Comparison of ENCODE assay signal across 8 mouse cellular contexts in genomic region chr1:181143609-181143949, GRCm38 (mm10). TPM values are rescaled to one million over a fixed set of nuclear protein-coding genes. Genes with fewer than 3 reads are reported as not detected.
DNase-seq lines count a peak whose midpoint lies in the region; ATAC-seq and TF ChIP-seq lines count a peak whose summit lies in the region.

No protein-coding gene starts in this region.

- no peak for TF ChIP-seq EP300 in heart, postnatal 0 days (IDR thresholded peaks at IDR 0.05; ENCODE audit: low read depth)

- no peak for TF ChIP-seq CTCF in heart, postnatal 0 days (IDR thresholded peaks at IDR 0.05; ENCODE audit: low read depth)
- TF ChIP-seq CTCF in bone marrow macrophage, adult 2 months (IDR thresholded peaks at IDR 0.05; ENCODE audit: low read depth, low read length): no peak

- DNase-seq in heart, postnatal 0 days (ENCODE audit: low spot score): no peak
- no peak for DNase-seq in heart, postnatal 14 days
- DNase-seq in hindbrain, embryonic 14.5 days (ENCODE audit: low spot score): no peak
- DNase-seq in retina, postnatal 1 day: no peak
- no peak for DNase-seq in urinary bladder, postnatal 4 days (ENCODE audit: low spot score in 2 of 2)
- no peak for DNase-seq in urinary bladder, adult 18-20 months (ENCODE audit: low spot score in 2 of 2)

- H3K4me1 ChIP-seq in heart, postnatal 0 days (ENCODE audit: control insufficient read depth, insufficient read depth): peaks cover 7% of the 10 kb centered on the region
- peaks cover 7% of the 10 kb centered on the region for H3K4me1 ChIP-seq in bone marrow macrophage, adult 2 months (ENCODE audit: control insufficient read depth, insufficient read depth, low read length)
- H3K4me1 ChIP-seq in hindbrain, embryonic 14.5 days (replicated peaks; ENCODE audit: control insufficient read depth, insufficient read depth, low read length): peaks cover 22% of the 10 kb centered on the region
- peaks cover 26% of the 10 kb centered on the region for H3K4me1 ChIP-seq in midbrain, embryonic 12.5 days

- ATAC-seq in heart, postnatal 0 days (ENCODE audit: insufficient read depth, low read depth): peak; percentile 7; the same call in 1 of the 2 replicates
- peak; percentile 11; the same call in 1 of the 2 replicates for ATAC-seq in hindbrain, embryonic 14.5 days (ENCODE audit: low FRiP score)
- no peak for ATAC-seq in midbrain, embryonic 12.5 days (ENCODE audit: low FRiP score, low read depth)

- intact Hi-C loops in heart, postnatal 14 days (cut with DNase I): no loop called here

- H3K4me3 ChIP-seq in heart, postnatal 0 days (ENCODE audit: low read depth, low read length): peak overlapping the region; percentile 89
- peak overlapping the region; percentile 80 for H3K4me3 ChIP-seq in bone marrow macrophage, adult 2 months (ENCODE audit: insufficient read depth, low read length)
- H3K4me3 ChIP-seq in hindbrain, embryonic 14.5 days (replicated peaks; ENCODE audit: low read length): peak overlapping the region; percentile 90
- H3K4me3 ChIP-seq in midbrain, embryonic 12.5 days: peak overlapping the region; percentile 83

- H3K9me3 ChIP-seq in heart, postnatal 0 days (replicated peaks; ENCODE audit: control insufficient read depth, low read length): no peaks in the 10 kb centered on the region
- no peaks in the 10 kb centered on the region for H3K9me3 ChIP-seq in hindbrain, embryonic 14.5 days (ENCODE audit: control insufficient read depth, low read length)
- no peaks in the 10 kb centered on the region for H3K9me3 ChIP-seq in midbrain, embryonic 12.5 days

- H3K27me3 ChIP-seq in heart, postnatal 0 days (ENCODE audit: control insufficient read depth, insufficient read depth, low read length): no peaks in the 10 kb centered on the region
- H3K27me3 ChIP-seq in hindbrain, embryonic 14.5 days (ENCODE audit: control insufficient read depth, insufficient read depth, low read length): no peaks in the 10 kb centered on the region
- H3K27me3 ChIP-seq in midbrain, embryonic 12.5 days: no peaks in the 10 kb centered on the region

- peak overlapping the region; percentile 70 for H3K4me2 ChIP-seq in heart, postnatal 0 days (ENCODE audit: low read depth, low read length)
- H3K4me2 ChIP-seq in hindbrain, embryonic 14.5 days (replicated peaks): peak overlapping the region; percentile 75
- peak overlapping the region; percentile 72 for H3K4me2 ChIP-seq in midbrain, embryonic 12.5 days (replicated peaks)

- H3K27ac ChIP-seq in heart, postnatal 0 days (ENCODE audit: low read depth): peak overlapping the region; percentile 89
- peak overlapping the region; percentile 84 for H3K27ac ChIP-seq in bone marrow macrophage, adult 2 months (ENCODE audit: insufficient read depth, low read depth, low read length)
- H3K27ac ChIP-seq in hindbrain, embryonic 14.5 days: peak overlapping the region; percentile 71
- H3K27ac ChIP-seq in midbrain, embryonic 12.5 days (replicated peaks): peak overlapping the region; percentile 75

- TF ChIP-seq POLR2A in bone marrow macrophage, adult 2 months (IDR thresholded peaks at IDR 0.05; ENCODE audit: borderline replicate concordance, low read depth, low read length): no peak

- WGBS in heart, postnatal 0 days: under 1% methylated on average over 12 of the region's 12 CpGs
- WGBS in hindbrain, embryonic 14.5 days: 0% methylated on average over 12 of the region's 12 CpGs
- under 1% methylated on average over 12 of the region's 12 CpGs for WGBS in midbrain, embryonic 12.5 days

- peak overlapping the region; percentile 68 for H3K9ac ChIP-seq in heart, postnatal 0 days (replicated peaks; ENCODE audit: low read depth, low read length)
- peak overlapping the region; percentile 75 for H3K9ac ChIP-seq in hindbrain, embryonic 14.5 days
- peak overlapping the region; percentile 73 for H3K9ac ChIP-seq in midbrain, embryonic 12.5 days (replicated peaks)

- H3K36me3 ChIP-seq in heart, postnatal 0 days (replicated peaks; ENCODE audit: control insufficient read depth, insufficient read depth, low read length): peaks cover 24% of the 10 kb centered on the region; the same call in 1 of the 2 replicates
- peaks cover 32% of the 10 kb centered on the region for H3K36me3 ChIP-seq in hindbrain, embryonic 14.5 days (replicated peaks; ENCODE audit: control insufficient read depth, insufficient read depth)
- peaks cover 23% of the 10 kb centered on the region for H3K36me3 ChIP-seq in midbrain, embryonic 12.5 days

RNA-seq across cellular contexts. Expression of gene Nvl, which starts 0.4 kb away (rescaled TPM):
- total RNA-seq in heart, postnatal 0 days (2014; rRNA removed; ENCODE audit: low replicate concordance): 8.4 and 13.9 TPM in 2 replicates
- 8.3 and 8.8 TPM in 2 replicates for polyA plus RNA-seq in heart, postnatal 0 days (2015; fragmentation: Nextera tagmentation; extraction: Ambion mirVana)
- total RNA-seq in heart, postnatal 14 days (2021): 1 to 10 TPM; 9.7 TPM
- 25.9 and 27.7 TPM in 2 replicates for polyA plus RNA-seq in bone marrow macrophage, adult 2 months (2012; ENCODE audit: insufficient read depth, insufficient read length, missing spikeins)
- polyA plus RNA-seq in hindbrain, embryonic 14.5 days (2014; fragmentation: Nextera tagmentation; extraction: Ambion mirVana): 36.4 and 39.3 TPM in 2 replicates
- 43.3 and 46.9 TPM in 2 replicates for polyA plus RNA-seq in midbrain, embryonic 12.5 days (2016; fragmentation: Nextera tagmentation; extraction: Ambion mirVana)

RNA-seq across cellular contexts. Expression of gene Cnih4, which starts 0.9 kb away (rescaled TPM):
- total RNA-seq in heart, postnatal 0 days (2014; rRNA removed; ENCODE audit: low replicate concordance): 26.2 and 60.1 TPM in 2 replicates
- polyA plus RNA-seq in heart, postnatal 0 days (2015; fragmentation: Nextera tagmentation; extraction: Ambion mirVana): 123 and 136 TPM in 2 replicates
- total RNA-seq in heart, postnatal 14 days (2021): 10 to 100 TPM; 41.6 to 48.6 TPM
- polyA plus RNA-seq in bone marrow macrophage, adult 2 months (2012; ENCODE audit: insufficient read depth, insufficient read length, missing spikeins): 68.5 and 82.2 TPM in 2 replicates
- 52.7 and 53.6 TPM in 2 replicates for polyA plus RNA-seq in hindbrain, embryonic 14.5 days (2014; fragmentation: Nextera tagmentation; extraction: Ambion mirVana)
- polyA plus RNA-seq in midbrain, embryonic 12.5 days (2016; fragmentation: Nextera tagmentation; extraction: Ambion mirVana): 78.7 and 85.2 TPM in 2 replicates
